8 mouse cellular contexts compared by ENCODE assay signal in genomic region chr16:13109990-13110595, GRCm38 (mm10). TPM values are rescaled to one million over a fixed set of nuclear protein-coding genes. Genes with fewer than 3 reads are reported as not detected.
DNase-seq lines count a peak whose midpoint lies in the region; ATAC-seq lines count a peak whose summit lies in the region.

No protein-coding gene starts in this region.

- H3K4me2 ChIP-seq in heart, embryonic 11.5 days = peak overlapping the region; percentile 76
- H3K4me2 ChIP-seq in liver, embryonic 12.5 days = peak overlapping the region; percentile 86

- DNase-seq in heart, postnatal 36 days = no peak
- no peak for DNase-seq in urinary bladder, postnatal 4 days (ENCODE audit: low spot score in 2 of 2)
- DNase-seq in thymus, postnatal 4 days = no peak
- DNase-seq in cerebellum, adult 9-11 months = no peak

- peak overlapping the region; percentile 90 for H3K9ac ChIP-seq in heart, embryonic 11.5 days (ENCODE audit: low read depth, low read length)
- H3K9ac ChIP-seq in liver, embryonic 12.5 days = peak overlapping the region; percentile 90

- ATAC-seq in heart, embryonic 11.5 days (replicated peaks; ENCODE audit: insufficient number of reproducible peaks, low FRiP score, low TSS enrichment) = peak; percentile 68
- ATAC-seq in CD4-positive, CD25-positive, alpha-beta regulatory T cell, adult 4 months = peak; percentile 37
- ATAC-seq in liver, embryonic 12.5 days = peak; percentile 73

- peak overlapping the region; percentile 75 for H3K4me3 ChIP-seq in heart, embryonic 11.5 days (ENCODE audit: low read depth, low read length)
- H3K4me3 ChIP-seq in erythroblast, embryonic 14.5 days (replicated peaks) = peak overlapping the region; percentile 91
- H3K4me3 ChIP-seq in liver, embryonic 12.5 days = peak overlapping the region; percentile 77

- H3K27ac ChIP-seq in heart, embryonic 11.5 days (ENCODE audit: low read depth, low read length) = peak overlapping the region; percentile 65; the same call in 1 of the 2 replicates
- H3K27ac ChIP-seq in liver, embryonic 12.5 days = peak overlapping the region; percentile 78

- peaks cover 7% of the 10 kb centered on the region; the same call in 1 of the 2 replicates for H3K36me3 ChIP-seq in heart, embryonic 11.5 days (ENCODE audit: control insufficient read depth, insufficient read depth, low read length)
- H3K36me3 ChIP-seq in erythroblast, embryonic 14.5 days (ENCODE audit: control insufficient read depth) = peaks cover 31% of the 10 kb centered on the region
- H3K36me3 ChIP-seq in liver, embryonic 12.5 days = peaks cover 33% of the 10 kb centered on the region

- intact Hi-C loops in heart, postnatal 36 days (cut with DNase I) = loop anchor here (10.0 kb wide), 3 partner anchors 425 to 625 kb away; partner anchors contain the start of gene Pla2g10

- under 1% methylated on average over 32 of the region's 32 CpGs for WGBS in heart, embryonic 11.5 days (ENCODE audit: insufficient replicate concordance)
- 1% methylated on average over 32 of the region's 32 CpGs for WGBS in liver, embryonic 12.5 days (ENCODE audit: insufficient replicate concordance)

- no peaks in the 10 kb centered on the region for H3K9me3 ChIP-seq in heart, embryonic 11.5 days (replicated peaks; ENCODE audit: control insufficient read depth, low read length)
- H3K9me3 ChIP-seq in erythroblast, embryonic 14.5 days (ENCODE audit: control insufficient read depth, low read length) = no peaks in the 10 kb centered on the region
- no peaks in the 10 kb centered on the region for H3K9me3 ChIP-seq in liver, embryonic 12.5 days (replicated peaks)

- H3K4me1 ChIP-seq in heart, embryonic 11.5 days (ENCODE audit: control insufficient read depth, insufficient read depth, low read length) = no peaks in the 10 kb centered on the region
- peaks cover 22% of the 10 kb centered on the region for H3K4me1 ChIP-seq in erythroblast, embryonic 14.5 days (ENCODE audit: control insufficient read depth)
- H3K4me1 ChIP-seq in liver, embryonic 12.5 days = peaks cover 9% of the 10 kb centered on the region

- H3K27me3 ChIP-seq in heart, embryonic 11.5 days (ENCODE audit: control insufficient read depth, insufficient read depth, low read length) = no peaks in the 10 kb centered on the region
- no peaks in the 10 kb centered on the region for H3K27me3 ChIP-seq in erythroblast, embryonic 14.5 days (ENCODE audit: control insufficient read depth)
- no peaks in the 10 kb centered on the region for H3K27me3 ChIP-seq in liver, embryonic 12.5 days (replicated peaks)

RNA-seq across cellular contexts. Expression of gene Ercc4, which starts 0.6 kb away (rescaled TPM):
- 8.7 and 9.4 TPM in 2 replicates for polyA plus RNA-seq in heart, embryonic 11.5 days (2014; fragmentation: Nextera tagmentation; extraction: Ambion mirVana)
- total RNA-seq in heart, postnatal 36 days (2021) = 1 to 10 TPM; 7.9 to 8.8 TPM
- polyA plus RNA-seq in CD4-positive, CD25-positive, alpha-beta regulatory T cell, adult 4 months (2017; shearing (Covaris generic)) = 10 to 100 TPM; 15.7 to 32.0 TPM
- 0.07 and 0.08 TPM in 2 replicates for polyA plus RNA-seq in erythroblast, embryonic 14.5 days (2012)
- polyA plus RNA-seq in liver, embryonic 12.5 days (2016; fragmentation: Nextera tagmentation; extraction: Ambion mirVana) = 7.9 and 8.2 TPM in 2 replicates
